Mouse (Mus musculus): Measurements from ENCODE around the gene BC030870.

Gene BC030870

DNA sequence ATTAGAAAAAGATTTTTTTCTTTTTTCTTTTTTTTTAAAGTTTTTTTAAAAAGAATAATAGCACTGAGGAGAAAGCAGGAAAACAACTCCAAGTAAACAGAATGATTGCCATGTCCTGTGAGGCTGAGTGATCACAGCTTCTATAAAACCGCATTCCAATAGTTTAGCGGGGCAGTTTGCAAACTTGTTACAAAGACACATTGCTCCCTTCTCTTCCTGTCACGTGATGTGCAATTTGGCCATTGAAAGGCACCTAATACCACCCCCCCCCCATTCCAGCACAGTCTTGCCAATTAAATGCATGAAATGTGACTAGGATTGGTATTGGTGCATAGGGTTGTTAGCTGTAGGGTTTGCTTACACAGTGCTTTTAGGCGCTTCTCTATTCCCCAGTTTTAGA, 58.4 kb downstream of the BC030870 start:
- DNase-seq: no peak

DNA sequence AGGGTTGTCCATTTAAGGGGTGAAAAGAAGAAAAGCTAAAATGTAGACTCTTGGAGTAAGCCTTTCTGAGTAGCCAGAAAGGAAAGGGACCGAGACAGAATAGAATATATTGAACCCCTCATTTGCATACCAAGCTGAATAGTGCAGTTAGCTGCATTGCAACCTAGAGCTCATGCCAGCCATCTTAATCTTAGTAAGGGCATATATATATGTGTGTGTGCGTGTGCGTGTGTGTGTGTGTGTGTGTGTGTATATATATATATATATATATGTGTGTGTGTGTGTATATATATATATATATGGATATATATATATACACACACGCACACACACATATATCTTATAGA, 60.9 kb downstream of the BC030870 start:
- no peak for DNase-seq

- DNase-seq: no peak
Observed at GRCm38 (mm10) chr8:65067694-65068472, 61.5 kb downstream of the BC030870 start.

GRCm38 (mm10) chr8:65067031-65067430, 62.3 kb downstream of the BC030870 start:
- DNase-seq: no peak

DNA sequence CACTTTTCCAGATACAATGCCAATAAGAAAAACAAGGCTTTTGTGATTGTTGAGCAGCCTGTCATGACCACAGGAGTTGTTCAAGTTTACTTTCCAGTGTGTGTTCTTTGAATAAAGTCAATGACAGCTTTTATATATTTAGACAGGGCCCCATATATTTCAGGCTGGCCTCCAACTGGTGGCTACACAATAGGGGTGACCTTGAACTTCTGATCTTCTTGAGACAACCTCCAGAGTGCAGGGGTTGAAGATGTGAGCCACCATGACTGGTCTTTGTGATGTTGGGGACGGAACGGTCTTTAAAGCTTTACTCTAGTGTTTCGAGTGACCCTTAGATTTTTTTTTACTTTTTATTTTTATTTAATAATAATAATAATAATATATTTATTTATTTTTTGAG, 63.7 kb downstream of the BC030870 start:
- DNase-seq: no peak

DNA sequence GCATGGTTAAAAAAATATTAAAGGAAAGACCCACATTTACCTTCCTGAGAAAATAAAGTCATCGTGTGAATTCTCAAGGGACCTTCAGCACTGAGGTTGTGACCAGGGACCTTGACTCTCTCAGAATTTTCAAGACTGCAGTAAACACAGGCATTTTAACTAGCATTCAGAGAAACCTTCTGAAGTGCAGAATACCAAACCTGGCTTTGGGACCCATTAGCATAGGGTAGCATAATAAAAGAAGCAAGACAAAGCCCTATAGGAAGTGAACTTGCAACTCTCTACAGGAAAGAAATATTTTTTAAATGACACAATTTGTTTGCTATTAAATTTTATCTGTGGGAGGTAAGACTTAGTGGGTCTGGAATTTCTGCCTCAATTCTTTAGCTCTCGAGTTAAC, 65.3 kb downstream of the BC030870 start:
- no peak for DNase-seq

DNA sequence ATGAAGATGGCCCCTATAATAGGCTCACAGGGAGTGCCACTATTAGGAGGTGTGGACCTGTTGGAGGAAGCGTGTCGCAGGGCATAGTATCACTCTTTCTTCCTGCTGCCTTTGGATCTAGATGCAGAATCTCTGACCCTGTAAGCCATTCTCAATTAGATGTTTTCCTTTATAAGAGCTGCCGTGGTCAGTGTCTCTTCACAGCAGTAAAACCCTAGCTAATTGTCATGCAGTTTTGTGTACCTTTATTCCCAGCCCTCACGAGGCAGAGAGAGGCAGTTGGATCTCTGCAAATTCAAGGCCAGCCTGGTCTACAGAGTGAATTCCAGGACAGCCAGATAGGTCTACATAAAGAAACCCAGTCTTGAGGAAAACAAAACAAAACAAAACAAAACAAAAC, 67.2 kb downstream of the BC030870 start:
- no peak for DNase-seq

DNA sequence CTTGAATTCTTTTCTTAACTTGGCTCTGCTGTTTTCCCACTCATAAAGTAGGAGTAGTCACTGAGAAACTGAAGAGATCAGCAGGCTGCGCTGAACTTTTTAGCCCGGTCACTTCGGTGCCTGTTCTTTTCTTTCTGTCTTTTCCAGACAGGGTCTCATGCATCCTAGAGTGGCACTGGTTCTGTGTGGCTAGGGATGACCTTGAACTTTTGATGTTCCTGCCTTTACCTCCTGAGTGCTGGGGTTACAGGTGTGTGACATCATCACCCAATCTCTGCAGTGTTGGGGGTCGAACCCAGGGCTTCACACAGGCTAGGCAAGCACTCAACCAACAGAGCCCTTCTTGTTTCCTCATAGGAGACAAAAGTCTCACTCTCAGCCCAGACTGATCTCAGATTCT, 72.6 kb downstream of the BC030870 start:
- DNase-seq: no peak

DNA sequence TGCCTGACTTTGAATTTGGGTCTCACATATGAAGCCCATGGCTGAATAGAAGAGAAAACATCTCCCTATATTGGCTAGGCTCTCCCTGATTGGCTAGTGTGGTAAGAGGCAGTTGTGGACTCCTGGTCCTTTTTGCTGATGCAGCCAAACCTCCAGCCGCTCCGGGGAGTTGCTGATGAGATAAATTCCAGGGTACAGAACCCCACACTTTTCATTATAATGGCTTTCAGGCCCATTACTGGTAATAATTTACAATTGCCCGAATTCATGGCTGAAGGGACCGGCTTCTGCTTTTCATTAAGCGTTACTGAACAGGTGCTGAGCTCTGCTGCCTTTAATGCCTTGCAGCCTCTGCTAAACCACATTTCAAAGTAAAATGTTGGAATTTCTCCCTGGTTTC, 75.4 kb downstream of the BC030870 start:
- no peak for DNase-seq

DNA sequence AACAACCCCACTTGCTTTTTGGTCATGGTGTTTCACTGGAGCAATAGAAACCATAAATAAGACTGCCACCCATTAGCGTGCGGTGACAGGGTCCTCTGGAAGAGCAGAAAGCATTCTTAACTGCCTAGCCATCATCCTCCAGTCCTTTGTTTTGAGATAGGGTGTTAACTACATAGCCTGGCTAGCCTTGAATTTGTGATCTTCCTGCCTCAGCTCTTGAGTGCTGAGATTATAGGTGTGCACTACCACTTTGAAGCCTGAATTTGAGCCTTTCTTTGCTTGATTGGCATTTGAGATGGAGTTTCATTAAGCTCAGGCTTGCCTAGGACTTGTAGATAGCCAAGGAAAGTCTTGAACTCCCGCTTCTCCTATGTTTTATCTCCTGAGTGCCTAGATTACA, 75.8 kb downstream of the BC030870 start:
- no peak for DNase-seq

GRCm38 (mm10) chr8:65047801-65048200, 81.6 kb downstream of the BC030870 start:
- DNase-seq: no peak

DNA sequence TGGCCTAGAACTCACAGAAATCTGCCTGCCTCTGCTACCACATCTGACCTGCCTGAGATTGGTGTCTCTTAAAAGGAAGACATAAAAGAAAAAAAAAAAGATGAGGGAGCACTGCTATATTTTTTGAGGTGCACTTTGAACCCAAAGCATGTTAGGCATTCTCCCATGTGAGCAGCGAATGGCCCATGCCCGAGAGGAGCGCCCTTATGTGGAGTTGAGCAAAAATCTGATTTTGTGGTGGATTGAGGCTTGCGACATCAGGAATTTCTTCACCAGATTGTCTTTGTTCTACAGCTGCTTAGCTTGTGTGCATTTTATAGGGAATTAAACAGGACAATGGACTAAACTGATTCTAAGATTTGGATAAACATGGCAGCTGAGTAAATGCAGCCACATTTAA, 82.2 kb downstream of the BC030870 start:
- no peak for DNase-seq

DNA sequence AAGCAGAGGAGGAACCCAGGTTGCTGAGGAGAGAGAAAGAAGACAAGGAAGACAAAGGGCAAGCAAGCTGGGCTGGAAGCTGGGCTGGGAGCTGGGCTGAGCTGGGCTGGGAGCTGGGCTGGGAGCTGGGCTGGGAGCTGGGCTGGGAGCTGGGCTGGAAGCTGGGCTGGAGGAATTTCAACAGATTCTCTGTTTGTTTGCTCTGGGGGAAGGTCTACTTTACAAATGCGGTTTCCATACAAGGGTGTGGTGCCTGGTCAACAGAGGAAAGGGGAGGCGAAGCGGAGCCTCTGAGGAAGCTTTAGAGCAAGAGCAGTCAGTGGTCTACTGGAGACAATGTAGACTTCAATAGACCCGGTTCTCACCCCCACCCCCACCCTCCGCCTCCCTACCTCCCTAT, 82.8 kb downstream of the BC030870 start:
- no peak for DNase-seq

DNA sequence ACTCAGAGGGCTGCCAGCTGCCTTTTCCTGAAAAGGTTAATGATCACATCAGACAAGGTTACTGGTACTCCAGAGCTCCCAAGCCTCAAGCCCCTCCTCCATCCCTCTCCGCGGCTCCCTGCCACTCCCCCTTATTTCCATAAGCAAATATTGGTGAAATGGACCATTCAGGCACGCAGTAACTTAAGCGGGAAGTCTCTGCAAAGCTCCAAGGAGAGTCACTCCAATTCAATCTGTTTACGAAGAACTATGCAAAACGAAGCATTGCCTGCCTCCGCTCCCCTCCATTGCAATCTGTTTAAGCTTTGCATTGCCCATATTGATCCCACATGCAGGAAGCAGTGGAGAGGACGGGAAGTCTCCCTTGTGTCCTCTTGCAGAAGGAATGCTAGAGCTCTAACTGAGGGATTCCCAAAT, 92.2 kb downstream of the BC030870 start, which contains the start of gene Apela:
TSS of gene Apela (minus strand) at position 220 of the 417 bp plus-strand sequence.
- no peak for DNase-seq

Measured in cerebellum, adult 18-20 months (tissue).